Mouse (Mus musculus) cerebellum, adult 8-10 months (tissue): Measurements from ENCODE around the gene Pkp4.

ENCODE experiments used
- DNase-seq: peaks from one replicate; pipeline ENCODE4 v3.0.0; 2022

Gene Pkp4

GRCm38 (mm10) chr2:59160605-59160963, at the start of gene Pkp4, which contains the start of gene Ccdc148:
Pkp4 (plus strand) TSS chr2:59160850.
Ccdc148 (minus strand) TSS chr2:59160683.
- DNase-seq: peak; percentile 87

GRCm38 (mm10) chr2:59129023-59129422, 31.6 kb upstream of the Pkp4 start:
- DNase-seq: no peak

- DNase-seq: no peak
Observed at GRCm38 (mm10) chr2:59129821-59130220, 30.8 kb upstream of the Pkp4 start.

- DNase-seq: no peak
Observed at GRCm38 (mm10) chr2:59131044-59131443, 29.6 kb upstream of the Pkp4 start.

DNA sequence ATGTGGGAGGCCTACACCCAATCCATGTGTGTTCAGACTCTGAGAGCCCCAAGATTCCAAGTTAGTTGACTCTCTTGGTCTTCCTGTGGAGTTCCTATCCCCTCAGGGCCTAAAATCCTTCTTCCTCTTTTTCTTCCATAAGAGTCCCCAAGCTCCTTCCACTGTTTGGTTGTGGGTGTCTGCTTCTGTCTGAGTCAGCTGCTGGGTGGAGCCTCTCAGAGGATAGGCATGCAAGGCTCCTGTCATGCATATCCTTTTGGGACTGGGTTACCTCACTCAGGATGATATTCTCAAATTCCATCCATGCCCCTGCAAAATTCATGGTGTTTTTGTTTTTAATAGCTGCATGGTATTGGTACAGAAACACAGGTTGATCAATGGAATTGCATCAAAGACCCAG, 5.2 kb upstream of the Pkp4 start:
- DNase-seq: no peak

DNA sequence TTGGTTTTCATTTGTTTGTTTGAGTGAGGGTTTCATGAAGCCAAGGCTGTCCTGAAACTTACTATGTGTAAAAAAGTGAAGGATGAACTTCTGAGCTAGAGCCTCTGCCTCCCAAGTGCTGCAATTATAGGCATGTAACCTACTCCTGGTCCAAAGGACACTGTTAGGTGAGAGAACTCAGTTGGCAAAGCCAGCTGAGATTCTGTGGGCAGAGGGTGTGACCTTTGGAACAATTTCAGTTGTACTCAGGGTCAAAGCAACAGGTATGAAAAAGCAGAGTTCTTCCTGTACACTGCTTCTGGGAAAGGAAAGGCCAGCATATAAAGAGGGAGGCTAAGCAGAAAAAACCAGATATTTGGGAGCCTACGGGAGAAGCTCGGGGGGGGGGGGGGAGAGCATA, 2.5 kb upstream of the Pkp4 start:
- DNase-seq: no peak

GRCm38 (mm10) chr2:59159961-59160604, 567 bp upstream of the Pkp4 start:
- DNase-seq: no peak

- DNase-seq: peak; percentile 56
Observed at GRCm38 (mm10) chr2:59161021-59161440, 381 bp downstream of the Pkp4 start.

- peak; percentile 74 for DNase-seq
Observed at GRCm38 (mm10) chr2:59161441-59162284, 1.0 kb downstream of the Pkp4 start.

DNA sequence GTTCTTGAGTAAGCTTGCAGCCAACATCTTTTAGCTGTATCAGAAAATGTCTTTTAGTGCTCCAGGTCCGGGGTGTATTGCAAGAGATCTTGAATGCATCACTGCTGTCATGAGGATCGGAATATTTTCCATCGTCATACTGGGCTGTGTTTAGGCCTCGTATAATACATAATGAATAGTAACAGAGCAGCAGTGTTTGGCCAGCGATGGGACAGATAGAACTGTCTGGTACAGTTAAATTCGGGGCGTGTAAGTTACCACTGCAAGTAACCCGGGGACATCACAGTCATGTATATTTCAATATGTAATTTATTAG, 1.6 kb downstream of the Pkp4 start:
- no peak for DNase-seq

DNA sequence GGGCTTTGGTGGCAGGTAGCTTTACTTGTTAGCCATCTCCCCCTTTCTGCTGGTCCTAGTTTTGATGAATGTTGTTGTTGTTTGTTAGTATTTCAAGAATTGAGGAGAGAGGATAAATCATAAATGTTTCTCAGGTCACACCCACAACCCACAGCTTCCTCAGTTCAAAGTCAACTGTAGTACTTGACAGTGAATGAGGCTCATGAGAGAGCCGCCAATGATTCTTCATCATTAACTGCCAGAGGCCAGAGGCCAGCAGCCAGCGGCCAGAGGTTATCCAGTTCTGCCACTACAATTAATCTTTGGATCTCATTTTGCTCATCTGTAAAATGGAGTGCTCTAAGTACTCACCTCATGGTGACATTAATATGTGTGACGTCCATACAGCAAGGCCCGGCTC, 6.3 kb downstream of the Pkp4 start:
- no peak for DNase-seq

GRCm38 (mm10) chr2:59167830-59168229, 7.2 kb downstream of the Pkp4 start:
- DNase-seq: peak; percentile 45

DNA sequence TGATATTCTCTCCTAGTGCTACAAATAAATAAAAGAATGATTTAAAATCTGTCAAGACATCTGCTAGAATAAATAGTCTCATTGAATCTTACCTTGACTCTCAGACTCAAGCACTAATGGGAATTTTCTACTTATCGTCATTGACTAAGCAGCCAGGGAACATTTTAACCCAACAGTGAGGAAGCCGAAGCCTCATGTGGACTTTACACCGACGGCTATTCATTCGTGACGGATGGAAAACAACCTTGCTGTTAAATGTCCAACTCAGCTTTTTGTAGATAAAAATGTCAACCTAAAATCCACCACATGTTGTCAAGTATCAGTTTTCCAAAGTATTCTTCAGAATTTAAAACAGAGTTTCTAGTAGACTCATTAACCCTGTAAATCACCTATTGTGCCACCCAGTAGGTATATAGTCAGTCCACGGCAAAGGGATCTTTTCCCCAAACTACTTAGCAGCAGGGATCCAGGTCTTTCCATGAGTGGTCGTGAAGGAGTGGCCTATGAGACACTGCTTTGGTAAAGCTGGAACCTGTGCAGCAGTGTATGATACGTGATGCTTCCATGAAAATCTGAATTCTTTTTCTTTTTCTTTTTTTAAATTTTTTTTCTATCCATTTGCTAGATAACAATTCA, 9.0 kb downstream of the Pkp4 start:
- DNase-seq: no peak

DNA sequence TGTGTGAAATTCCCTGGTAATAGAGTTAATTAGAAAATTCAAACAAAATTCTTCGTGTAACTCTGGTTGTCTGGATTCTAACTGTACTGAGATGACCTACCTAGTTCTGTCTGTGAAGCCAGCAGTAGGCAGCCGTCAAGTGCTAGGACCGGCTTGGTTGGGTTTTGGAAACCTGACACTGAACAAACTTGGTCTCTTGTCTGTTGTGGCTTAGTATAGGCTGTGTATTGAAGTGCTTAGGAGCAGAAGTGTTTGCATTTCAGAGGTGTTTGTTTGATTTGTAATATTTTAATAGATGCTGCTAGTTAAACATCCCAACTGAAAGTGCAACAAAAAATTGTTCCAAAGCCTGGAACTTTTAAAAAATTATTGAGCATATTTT, 9.5 kb downstream of the Pkp4 start:
- no peak for DNase-seq

GRCm38 (mm10) chr2:59170593-59170992, 9.9 kb downstream of the Pkp4 start:
- DNase-seq: no peak

- peak; percentile 4 for DNase-seq
Observed at GRCm38 (mm10) chr2:59171533-59171932, 10.9 kb downstream of the Pkp4 start.

DNA sequence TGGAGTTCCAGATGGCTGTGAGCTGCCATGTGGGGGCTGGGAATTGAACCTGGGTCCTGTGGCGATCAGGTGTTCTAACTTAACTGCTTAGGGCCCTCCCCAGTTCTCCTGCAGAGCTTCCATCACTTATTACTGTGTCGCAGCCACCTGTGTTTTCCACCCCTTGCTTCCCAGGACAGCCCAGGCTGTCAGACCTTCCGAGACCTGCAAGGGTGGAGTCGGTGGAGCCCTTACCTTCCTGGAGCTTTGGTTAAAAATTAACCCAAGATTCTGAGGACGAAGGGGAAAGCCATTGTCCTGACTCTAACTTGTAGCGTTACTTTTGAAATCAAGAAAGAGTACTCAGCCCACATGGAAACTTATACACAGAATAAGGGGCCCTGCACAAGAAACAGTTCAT, 15.3 kb downstream of the Pkp4 start:
- no peak for DNase-seq

GRCm38 (mm10) chr2:59178191-59178590, 17.5 kb downstream of the Pkp4 start:
- no peak for DNase-seq

- no peak for DNase-seq
Observed at GRCm38 (mm10) chr2:59178960-59179359, 18.3 kb downstream of the Pkp4 start.

- DNase-seq: no peak
Observed at GRCm38 (mm10) chr2:59179487-59179886, 18.8 kb downstream of the Pkp4 start.

DNA sequence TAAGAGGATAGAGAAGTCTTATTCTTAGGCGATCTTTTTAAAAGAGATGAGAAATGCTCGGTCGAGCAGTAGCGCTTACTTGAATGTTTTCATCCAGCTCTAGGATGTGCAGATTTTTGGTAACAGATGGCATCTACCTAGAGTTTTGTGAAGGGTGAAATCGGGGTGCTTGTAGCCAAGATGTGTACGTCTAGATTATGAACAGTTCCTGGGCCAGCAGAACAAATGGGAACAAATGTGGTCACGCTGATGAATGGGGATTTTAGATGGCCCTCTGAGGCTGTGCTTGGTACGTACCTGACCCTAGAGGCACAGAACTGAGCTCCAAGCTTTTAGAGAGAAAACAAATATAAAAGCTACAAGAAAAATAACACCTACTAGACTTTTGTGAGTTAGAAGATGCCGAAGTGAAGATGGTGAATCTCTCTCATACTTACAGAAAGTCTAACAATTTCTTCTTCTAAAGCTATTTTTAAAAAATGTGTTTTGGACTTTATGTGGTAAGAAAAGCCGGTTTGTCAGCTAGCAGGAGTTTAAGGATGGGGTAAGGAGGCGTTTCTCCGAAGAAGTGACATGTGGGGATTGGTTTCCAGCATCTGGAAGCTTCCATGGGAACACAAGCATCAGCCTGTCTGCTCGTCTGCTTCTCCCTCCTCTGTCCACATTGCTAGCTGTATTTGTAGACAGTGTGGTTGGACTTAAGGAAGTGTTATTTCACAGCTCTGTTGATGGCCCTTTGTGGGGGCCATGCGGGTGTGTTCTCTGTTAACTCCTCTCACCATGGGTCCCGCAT, 20.9 kb downstream of the Pkp4 start:
- peak; percentile 62 for DNase-seq

DNA sequence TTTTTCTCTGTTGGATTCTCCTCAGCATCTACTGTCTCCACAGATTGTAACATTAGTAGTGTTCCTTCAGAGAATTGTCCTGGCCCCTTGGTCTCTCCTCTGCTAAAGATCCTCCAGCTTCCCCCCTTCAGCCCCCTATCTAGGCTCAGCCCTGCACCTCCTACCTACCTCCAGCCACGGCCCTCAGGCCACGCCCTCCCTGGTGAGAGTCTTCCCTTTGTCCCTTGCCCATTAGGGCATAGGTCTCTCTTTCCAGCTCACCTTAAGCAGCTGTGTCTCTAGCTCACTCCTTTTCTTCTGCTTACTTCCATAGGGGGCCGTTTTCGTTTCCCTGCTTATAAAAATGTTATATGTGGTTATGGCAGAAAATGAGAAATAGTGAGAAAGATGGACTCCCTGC, 22.9 kb downstream of the Pkp4 start:
- no peak for DNase-seq
